Comparison of ENCODE assay signal across 24 mouse cellular contexts in the genomic region with DNA sequence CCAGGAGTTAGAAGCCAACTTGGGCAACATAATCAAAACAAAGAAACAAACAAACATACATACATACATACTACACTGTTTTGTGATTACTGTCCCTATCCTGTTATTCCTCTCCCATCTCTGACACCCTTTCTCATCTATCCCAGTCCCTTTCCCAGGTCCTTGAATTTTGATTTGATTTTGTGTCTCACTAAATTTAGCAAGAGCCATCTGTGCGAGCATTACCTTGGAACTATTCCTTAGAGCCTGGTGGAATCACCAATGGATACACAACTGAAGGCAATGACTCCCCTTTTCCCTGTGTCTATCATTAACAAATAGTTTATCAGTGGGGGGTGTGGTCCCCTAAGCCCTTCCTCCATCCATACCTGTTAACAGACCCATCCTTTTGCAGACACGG. TPM values are rescaled to one million over a fixed set of nuclear protein-coding genes. Genes with fewer than 3 reads are reported as not detected.
DNase-seq lines count a peak whose midpoint lies in the region; ATAC-seq lines count a peak whose summit lies in the region.
"Had no signal": no experiment of that assay in that cellular context is flagged by ENCODE, and none has a peak within 500 bp of the region (broad histone marks: within the 10 kb centered on the region; RNA-seq: fewer than 3 reads in every experiment).

No protein-coding gene starts in this region.

- ATAC-seq in cerebellum, adult (ENCODE audit: insufficient number of reproducible peaks, low FRiP score, low TSS enrichment) = peak; percentile 60; the same call in 1 of the 2 replicates
- ATAC-seq: activated CD4-positive, CD25-positive, alpha-beta regulatory T cell, adult 4 months; forebrain, embryonic 14.5 days; forebrain, postnatal 0 days; hindbrain, postnatal 0 days; inflammation-experienced regulatory T-cells, adult 6 months; intestine, embryonic 16.5 days had no signal

- DNase-seq in cerebellum, postnatal 4 days (ENCODE audit: low spot score in 2 of 2) = no peak
- peak; percentile 28 for DNase-seq in cerebellum, adult 9-11 months
- no peak for DNase-seq in cerebellum, postnatal 36 days
- DNase-seq in layer of hippocampus, adult 9-11 months = peak; percentile 29
- DNase-seq in layer of hippocampus, postnatal 25 days (ENCODE audit: extremely low spot score in 1 of 2, low spot score in 1 of 2) = no peak
- DNase-seq in adrenal gland, adult 18-20 months (ENCODE audit: low spot score in 2 of 2) = no peak
- DNase-seq: adrenal gland, postnatal 10 days; adrenal gland, postnatal 36 days; cerebellum, adult 8-10 months; forebrain, postnatal 0 days; gastrocnemius, postnatal 10 days; gastrocnemius, postnatal 36 days; heart, adult 2 months; heart, postnatal 14 days; heart, postnatal 4 days had no signal

RNA-seq across cellular contexts. Expression of gene Gm21985, which starts 26.7 kb away (rescaled TPM):
- 1 to 10 TPM in 1 of 2 experiments, under 1 TPM in 1; 0.54 to 5.3 TPM for total RNA-seq in layer of hippocampus, postnatal 25 days (2021)
- under 1 TPM in 1 of 2 experiments, not detected in 1; 0.38 TPM for total RNA-seq in adrenal gland, adult 18-20 months (2021)
- total RNA-seq: heart, postnatal 4 days; hindbrain, postnatal 0 days had no signal

RNA-seq across cellular contexts. Expression of gene Slc12a6, which starts 27.2 kb away (rescaled TPM):
- 100 to 1,000 TPM in 1 of 2 experiments, 10 to 100 TPM in 1; 94.4 to 109 TPM for total RNA-seq in layer of hippocampus, postnatal 25 days (2021)
- 10 to 100 TPM; 26.9 to 32.5 TPM for total RNA-seq in adrenal gland, adult 18-20 months (2021)

RNA-seq across cellular contexts. Expression of gene Nop10, which starts 31.1 kb away (rescaled TPM):
- total RNA-seq in layer of hippocampus, postnatal 25 days (2021) = 10 to 100 TPM; 53.6 to 59.6 TPM
- 100 to 1,000 TPM; 109 to 149 TPM for total RNA-seq in adrenal gland, adult 18-20 months (2021)

RNA-seq across cellular contexts. Expression of gene Nutm1, which starts 33.7 kb away (rescaled TPM):
- not detected for total RNA-seq in layer of hippocampus, postnatal 25 days (2021)
- total RNA-seq in adrenal gland, adult 18-20 months (2021) = not detected
- total RNA-seq: adrenal gland, postnatal 10 days; adrenal gland, postnatal 36 days; ES-E14; forebrain, postnatal 0 days; gastrocnemius, adult 18-20 months; gastrocnemius, postnatal 10 days; gastrocnemius, postnatal 36 days; granulocyte monocyte progenitor cell, adult 5-6 weeks; heart, adult 2 months; heart, postnatal 14 days; heart, postnatal 4 days had no signal

RNA-seq across cellular contexts. Expression of gene Lpcat4, which starts 53.6 kb away (rescaled TPM):
- 10 to 100 TPM; 78.7 to 95.6 TPM for total RNA-seq in layer of hippocampus, postnatal 25 days (2021)
- 1 to 10 TPM; 5.2 to 5.9 TPM for total RNA-seq in adrenal gland, adult 18-20 months (2021)

Comparison
In these comparisons a context has a peak if more than half of its experiments do, and no peak if none do; other contexts are left out.
1. DNase-seq: peak in cerebellum, adult 9-11 months (single experiment) and layer of hippocampus, adult 9-11 months (single experiment); none in cerebellum, postnatal 4 days (0 of 2), cerebellum, postnatal 36 days (0 of 2), layer of hippocampus, postnatal 25 days (0 of 2) and adrenal gland, adult 18-20 months (0 of 2).